Mouse (Mus musculus): ENCODE results near the gene Nfil3.

Nfil3 gene

DNA sequence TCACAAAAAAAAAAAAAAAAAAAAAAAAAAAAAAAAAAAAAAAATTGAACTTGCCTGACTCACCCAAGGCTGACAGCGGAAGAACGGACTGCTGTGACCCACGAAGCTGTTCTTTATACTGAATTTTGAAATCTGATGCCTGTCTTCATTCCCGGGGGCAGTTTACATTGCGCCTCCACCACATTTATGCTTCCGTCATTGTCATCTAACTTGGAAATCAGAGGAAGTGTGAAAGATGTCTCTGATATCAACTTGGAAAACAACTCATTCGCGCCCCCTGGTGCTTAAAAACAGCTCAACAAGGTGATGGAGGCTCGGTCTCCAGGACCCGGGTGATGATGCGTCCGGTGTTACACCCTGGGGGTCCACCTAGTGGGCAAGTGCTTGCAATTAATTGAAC lies 1.8 kb upstream of the Nfil3 start:
- DNase-seq (ENCODE audit: extremely low read depth, low read depth, low spot score): no peak

DNA sequence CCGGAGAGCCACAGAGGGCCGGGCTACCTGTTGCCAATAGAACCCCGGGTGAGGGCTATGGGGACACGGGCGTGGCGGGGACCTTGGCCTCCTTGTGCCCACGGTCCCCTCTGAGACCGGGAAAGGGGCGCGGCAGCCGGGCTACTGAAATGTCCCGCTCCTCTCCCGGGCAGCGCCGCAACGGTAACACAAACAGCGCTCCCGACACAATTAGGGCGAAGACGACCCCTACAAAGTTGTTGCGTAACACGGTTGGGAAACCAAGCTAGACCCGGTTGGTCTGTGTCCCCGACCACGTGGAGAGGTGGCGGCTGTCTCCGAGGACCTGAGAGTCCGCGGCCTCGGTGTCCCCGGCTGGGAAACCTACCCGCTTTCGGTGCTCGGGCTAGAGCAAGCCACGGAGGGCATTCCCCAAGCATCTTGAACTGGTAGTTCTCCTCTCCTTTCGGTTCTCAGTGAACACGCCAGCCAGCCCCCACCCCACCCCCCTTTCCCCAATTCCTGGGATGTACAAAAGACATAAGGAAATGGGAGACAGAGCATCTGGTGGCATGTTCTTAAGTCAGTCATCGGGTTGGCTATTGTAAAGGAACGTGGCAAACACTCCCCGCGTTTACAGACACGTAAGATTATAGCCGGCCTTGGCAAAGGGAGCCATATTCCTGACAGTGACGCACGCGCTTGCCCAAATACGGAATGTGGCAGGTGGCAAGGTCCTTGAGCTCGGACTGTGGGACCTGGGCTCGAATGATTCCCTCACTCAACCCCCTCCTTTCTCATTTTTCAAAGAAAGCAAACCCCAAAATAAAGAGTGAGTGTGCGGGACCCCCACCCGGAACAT lies 788 bp upstream of the Nfil3 start:
- DNase-seq (ENCODE audit: extremely low read depth, low read depth, low spot score): no peak

DNA sequence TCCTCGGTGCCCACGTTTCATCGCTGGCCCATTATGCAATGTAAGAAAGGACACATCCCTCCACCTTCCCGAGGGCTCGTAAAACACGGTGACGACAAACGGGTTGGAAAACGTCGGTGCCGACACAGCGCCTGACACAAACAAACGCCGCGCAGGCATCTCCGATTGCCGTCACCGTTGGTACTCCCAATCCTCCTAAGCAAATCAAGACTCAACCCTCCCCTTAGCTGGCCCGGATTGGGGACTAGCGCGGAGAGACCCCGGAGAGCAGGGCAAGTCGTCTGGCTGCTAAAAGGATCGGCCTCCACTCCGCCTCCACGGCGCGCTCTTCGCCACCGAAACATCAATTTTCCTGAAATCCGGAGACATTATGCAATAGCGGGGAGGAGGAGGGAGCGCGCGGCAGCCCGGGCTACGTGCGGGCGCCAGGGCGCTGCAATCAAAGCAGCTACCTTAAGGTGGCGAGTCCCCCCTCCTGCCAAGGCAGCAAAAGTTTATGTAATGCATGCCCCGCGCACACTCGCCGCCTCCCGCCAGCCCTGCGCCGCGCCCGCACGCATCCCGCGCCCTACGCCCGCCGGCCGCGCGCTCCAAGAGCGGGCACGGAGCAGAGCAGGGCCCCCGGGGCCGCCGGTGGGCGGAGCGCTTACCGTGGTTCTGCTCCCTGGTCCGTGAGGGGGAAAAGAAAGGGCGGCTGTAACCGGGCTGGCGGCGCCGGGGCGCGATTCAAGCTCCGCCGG lies 492 bp downstream of the Nfil3 start:
- DNase-seq (ENCODE audit: extremely low read depth, low read depth, low spot score): no peak

DNA sequence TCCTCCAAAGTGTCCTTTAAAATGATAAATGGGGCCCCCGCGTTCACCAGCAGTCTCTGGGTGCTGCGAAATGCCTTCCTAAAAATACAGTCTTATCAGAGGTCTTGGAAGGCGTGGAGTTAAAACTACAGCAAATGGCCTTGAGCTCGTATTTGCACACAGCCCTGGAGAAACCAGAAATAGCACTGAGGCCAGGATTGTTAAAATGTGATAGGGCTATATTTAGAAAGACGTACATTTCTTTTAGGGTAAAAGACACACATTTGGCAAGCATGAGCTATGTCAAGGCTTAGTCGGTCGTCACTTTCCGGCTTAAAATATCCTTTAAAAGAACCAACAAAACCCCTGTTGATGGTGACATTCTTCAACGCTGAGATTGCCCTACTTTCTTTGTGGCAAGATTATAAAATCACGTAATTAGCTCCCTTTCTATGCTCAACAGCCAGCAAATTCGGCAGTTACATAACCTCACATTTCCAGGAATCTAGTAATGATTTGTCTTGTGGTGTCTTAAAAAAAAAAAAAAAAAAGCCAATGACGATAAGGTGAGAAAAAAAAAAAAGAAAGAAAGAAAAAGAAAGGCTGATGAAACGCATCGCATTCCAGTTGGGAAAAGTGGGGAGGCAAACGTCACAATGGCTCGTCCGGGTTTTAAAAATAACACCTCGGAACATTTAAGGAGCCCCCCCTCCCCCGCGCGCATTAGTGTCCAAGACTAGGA lies 1.4 kb downstream of the Nfil3 start:
- DNase-seq (ENCODE audit: extremely low read depth, low read depth, low spot score): no peak

DNA sequence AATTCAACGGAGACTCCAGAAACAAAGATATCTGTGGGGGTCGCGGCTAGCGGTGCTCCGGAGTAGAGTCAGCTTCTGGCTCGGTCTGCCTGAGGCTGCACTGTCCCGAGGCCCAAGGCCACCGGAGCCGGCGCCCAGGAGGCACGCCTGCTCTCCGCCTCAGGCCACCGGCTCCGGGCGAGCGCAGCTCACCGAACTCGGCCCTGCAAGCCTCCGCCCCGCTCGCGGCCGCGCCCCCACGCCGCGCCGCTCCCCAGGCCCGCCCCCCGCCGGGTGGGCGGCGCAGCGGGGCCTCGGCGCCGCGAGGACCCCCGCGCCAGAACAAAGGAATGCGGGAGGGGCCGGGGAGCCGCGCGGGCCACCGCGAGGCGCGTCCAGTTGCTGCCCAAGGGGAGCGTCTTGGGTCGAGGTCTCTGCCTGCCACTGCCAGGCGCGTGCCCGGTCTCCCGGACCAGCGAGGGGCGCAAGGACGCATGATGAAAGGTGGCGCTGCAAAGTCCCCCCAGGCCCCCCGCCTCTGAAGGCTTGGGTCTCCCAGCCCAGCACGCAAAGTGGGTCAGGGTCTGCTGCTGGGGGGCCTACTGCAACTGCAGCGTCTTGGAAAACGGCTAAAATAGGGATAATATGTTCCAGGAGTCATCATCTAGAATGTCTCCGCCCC lies 2.4 kb downstream of the Nfil3 start:
- no peak for DNase-seq (ENCODE audit: extremely low read depth, low read depth, low spot score)

DNA sequence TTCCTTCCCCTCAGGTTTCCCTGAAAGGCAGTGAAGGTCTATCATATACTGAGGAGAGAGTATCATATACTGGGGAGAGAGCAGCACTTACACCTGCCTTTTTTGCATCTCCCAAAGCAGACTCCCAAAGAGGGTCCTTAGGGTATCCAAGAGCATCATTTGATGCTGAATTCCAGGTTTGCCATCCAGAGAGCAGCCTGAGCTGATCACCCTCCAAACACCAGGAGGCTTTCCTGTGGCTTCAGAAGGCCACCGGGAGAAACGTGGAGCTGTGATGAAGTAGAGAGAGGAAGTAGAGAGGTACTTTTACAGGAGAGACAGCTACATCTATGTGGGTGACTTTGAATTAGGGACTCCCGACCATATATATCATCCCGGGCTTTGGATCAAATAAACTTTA lies 3.1 kb downstream of the Nfil3 start:
- DNase-seq (ENCODE audit: extremely low read depth, low read depth, low spot score): no peak

DNA sequence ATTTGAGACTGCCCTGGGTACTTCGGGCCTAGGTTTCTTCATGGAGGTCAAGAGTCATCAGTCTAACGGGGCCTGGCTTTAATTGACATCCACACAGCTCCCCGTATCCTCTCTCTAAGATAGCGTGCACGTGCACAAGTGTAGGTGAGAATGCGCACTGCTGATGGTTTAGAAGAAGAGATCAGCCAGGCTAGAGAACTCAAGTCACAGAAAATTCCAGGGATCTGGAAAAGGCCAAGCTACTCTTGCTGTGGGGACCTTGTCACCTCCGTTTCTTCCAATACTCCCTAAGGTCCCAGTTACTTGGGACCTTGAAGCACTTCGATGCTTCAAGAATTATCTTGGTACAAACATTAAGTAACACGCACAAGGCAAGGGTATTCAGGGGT lies 3.7 kb downstream of the Nfil3 start:
- DNase-seq (ENCODE audit: extremely low read depth, low read depth, low spot score): no peak

DNA sequence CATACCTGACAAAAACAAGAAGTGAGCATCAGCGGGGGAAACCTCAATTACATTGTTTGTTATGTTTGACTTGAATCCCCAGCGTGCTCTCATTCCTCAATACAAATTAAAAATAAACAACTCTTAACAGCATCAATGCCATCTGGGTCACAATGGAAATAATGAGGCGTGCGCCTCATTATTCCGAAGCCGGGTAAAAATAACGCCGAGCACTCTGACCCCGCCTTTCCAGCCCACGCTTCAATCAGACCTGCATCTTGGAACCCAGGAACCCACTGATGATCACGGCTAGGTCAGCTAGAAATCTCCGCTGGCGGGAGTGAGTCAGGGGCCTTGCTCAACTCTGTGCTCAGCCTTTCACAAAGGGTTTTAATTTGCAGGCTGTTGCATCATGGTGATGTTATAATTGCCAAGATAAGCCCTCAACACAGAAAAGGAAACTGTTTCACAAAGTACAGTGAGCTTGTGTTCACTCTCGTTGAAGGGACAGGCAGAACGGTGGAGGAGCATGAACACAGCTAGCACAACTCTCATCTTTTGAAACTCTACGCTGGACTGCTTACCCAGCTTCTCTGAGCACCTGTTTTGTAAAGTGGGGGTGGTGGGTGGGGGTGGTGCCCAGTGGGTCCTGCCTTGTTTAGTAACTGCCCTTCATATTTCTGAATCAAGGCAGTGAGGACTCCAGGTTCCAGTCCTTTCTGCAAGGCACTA lies 4.2 kb downstream of the Nfil3 start:
- DNase-seq (ENCODE audit: extremely low read depth, low read depth, low spot score): no peak

DNA sequence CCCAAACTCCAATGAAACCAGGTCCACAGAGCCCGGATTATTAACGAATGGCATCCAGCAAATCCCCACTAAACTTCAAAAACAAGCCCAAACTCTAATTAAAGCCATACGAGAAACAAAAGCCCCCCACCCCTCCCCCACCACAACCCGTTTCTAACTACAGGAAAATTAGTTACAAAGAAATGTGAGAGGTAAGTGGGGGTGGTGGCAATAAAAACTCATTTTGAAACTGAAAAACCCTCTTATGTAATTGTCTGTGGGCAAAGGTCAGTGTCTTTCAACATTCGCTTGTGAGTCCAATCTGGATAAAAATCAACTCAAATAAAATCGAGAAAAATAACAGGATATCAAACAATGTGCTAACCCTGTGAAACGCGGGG lies 4.8 kb downstream of the Nfil3 start:
- DNase-seq (ENCODE audit: extremely low read depth, low read depth, low spot score): no peak

DNA sequence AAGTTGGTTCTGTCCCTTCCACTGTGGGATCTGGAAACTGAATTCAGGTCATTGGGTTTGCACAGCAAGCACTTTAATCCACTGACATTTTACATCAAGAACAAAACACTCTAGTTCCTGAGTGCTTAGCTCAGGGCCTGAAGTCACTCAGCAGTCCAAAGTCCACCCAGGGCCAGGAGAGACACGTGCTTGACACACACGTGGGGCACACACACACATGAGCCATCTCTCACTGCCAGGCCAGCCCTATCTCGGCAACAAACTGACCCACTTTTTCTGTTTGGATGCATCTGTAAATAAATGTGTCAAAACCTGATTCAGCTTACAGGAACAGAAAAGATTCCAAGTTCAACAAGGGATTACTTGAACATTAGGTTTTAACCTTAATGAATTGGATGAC lies 6.2 kb downstream of the Nfil3 start:
- no peak for DNase-seq (ENCODE audit: extremely low read depth, low read depth, low spot score)

DNA sequence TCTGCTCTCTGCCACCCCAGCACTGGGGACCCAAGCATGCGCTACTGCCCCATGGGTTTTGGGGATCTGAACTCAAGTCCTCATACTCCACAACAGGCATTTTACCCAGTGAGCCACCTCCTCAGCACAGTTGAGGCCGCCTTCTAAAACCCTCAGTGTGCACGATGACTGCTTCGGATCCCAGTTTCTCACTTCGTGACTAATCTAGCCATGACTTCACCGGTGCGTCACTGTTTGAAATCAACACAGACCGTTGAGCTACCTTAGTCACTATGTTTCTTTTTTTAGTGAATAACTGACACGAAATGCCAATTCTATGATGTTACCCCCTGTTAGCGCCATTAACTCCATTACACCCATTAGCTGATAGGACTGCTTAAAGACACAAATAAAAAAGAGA lies 7.4 kb downstream of the Nfil3 start:
- DNase-seq (ENCODE audit: extremely low read depth, low read depth, low spot score): no peak

DNA sequence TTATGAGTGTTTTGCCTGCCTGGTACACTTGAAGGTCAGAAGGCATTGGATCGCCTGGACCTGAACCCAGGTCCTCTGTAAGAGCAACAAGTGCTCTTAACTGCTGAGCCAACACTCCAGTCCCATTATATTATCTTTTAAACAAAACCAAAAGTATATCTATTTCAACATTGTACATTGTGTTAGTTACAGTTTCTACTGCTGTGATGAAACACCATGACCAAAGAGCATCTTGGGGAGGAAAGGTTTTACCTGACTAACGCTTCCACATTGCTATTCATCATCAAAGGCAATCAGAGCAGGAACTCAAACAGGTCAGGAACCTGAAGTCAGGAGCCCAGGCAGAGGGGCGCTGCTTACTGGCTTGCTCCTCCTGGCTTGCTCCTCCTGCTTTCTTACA lies 8.2 kb downstream of the Nfil3 start:
- no peak for DNase-seq (ENCODE audit: extremely low read depth, low read depth, low spot score)

DNA sequence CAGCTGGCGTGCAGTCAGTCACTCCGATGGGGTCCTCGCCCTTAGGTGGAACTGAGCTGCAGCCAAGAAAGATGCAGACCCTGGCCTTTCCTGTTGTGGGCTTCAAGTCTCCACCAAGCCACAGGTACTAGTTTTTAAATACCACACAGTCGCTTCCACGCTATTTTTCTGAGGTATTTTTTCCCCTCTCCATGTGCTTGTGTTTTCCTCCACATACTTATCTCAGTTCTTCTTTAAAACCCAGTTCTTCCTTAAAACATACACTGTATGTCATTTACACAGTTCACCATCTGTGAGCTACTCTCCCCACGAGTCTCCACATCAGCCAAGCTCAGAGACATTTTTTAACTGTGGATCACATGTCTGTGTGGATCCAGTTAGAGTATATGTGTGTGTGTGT lies 10.0 kb downstream of the Nfil3 start:
- no peak for DNase-seq (ENCODE audit: extremely low read depth, low read depth, low spot score)

DNA sequence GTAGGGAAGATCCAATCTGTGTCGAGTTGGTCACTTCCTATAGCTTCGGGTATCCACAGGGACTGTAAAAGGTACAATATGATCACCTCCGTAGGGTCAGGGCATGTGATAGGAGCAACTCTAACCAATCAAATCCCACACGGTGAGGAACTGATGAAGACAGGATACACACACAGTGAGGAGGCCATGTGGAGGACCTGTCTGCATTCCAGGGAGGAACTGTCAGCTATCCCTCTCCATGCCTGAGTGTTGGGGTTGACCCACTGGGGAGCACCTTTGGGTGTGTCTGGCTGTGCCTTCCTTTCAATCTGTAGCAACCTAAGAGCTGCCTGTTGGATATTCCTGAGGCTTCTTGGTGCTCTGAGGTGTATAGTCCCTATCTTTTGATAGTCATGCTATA lies 18.0 kb downstream of the Nfil3 start:
- no peak for DNase-seq (ENCODE audit: extremely low read depth, low read depth, low spot score)

DNA sequence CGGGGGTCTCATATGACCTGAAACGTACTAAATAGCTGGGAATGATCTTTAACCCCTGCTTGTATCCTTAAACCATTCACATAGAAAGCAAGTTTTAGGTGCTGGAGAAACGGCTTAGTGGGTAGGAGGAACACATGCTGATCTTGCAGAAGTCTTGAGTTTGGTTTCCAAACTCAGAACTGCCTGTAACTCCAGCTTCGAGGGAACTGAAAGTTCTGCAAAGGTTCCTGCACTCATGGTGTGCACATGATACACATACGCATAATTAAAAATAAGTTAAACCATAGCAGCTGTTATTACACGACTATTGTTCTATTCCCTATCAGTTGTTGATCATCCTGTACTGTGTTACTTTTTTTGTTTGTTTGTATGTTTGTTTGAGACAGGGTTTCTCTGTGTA lies 18.5 kb downstream of the Nfil3 start:
- no peak for DNase-seq (ENCODE audit: extremely low read depth, low read depth, low spot score)

DNA sequence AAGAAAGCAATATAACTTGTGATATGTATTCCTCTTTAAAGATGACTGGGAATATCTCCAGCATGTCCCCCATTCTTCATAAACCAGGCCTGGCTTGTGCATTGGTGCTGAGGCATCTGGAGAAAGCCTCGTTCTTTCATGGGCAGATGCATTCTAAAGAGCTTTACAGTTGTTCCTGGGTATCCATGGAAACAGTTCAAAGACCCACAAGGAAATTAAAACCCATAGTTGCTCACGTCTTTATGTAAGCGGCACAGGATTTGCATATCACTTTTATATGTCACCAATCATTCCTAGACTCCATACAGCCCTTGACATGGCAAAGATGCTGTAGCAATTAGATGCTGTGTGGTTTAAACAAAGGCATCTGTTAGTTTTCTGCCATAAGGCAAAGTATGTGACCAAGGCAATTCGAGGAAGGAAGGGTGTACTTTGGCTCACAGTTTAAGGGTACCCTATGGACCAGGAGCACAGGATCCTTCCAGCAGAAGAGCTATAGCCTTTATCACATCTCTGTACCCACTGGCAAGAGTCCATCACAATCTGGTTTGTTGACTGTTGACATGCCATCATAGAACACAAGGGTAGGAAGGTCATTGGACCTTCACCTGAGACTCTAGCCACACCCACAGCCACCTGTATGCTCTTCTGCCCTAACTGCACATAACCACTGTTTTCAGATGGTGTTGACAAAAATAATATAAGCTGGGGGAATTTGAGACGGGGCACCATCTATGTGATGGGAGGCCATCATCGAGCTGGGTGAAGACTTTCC lies 26.9 kb downstream of the Nfil3 start:
- DNase-seq (ENCODE audit: extremely low read depth, low read depth, low spot score): no peak

DNA sequence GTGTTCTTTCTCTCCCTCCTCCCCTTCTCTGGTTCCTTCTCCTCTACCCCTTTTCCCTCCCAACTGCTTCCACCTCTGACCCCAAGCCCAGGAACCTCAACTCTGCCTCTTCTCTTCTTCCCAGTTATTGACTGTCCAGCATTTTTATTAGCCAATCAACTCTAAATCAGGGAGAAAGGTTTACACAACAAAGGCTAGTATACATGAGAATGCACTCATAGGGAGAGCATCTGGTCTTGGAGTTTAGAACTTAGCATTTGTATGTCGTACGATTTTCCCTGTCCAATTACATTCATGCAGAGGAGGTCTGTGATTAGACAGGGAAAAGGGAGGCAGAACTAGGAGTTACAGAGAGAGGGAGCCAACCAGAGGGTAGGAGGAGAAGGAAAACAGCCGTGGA lies 31.7 kb downstream of the Nfil3 start:
- no peak for DNase-seq (ENCODE audit: extremely low read depth, low read depth, low spot score)

DNA sequence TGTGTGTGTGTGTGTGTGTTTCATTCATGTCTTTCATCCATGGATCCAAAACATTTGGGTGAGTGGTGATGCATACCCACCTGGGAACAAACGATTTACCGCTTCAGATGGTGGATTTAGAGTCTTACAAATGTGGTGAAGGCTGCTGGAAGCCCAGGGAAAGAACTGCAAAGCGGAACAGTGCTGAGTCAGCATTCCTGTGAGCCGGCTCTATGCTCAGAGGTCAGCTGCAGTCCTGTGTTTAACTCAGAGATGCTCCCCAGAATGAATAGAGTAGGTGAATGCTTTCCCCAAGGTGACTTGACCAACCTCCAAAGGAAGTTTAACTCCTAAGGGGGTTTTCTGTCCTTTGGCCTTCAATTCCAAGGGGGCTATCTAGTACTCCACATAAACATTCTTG lies 33.3 kb downstream of the Nfil3 start:
- DNase-seq (ENCODE audit: extremely low read depth, low read depth, low spot score): no peak

DNA sequence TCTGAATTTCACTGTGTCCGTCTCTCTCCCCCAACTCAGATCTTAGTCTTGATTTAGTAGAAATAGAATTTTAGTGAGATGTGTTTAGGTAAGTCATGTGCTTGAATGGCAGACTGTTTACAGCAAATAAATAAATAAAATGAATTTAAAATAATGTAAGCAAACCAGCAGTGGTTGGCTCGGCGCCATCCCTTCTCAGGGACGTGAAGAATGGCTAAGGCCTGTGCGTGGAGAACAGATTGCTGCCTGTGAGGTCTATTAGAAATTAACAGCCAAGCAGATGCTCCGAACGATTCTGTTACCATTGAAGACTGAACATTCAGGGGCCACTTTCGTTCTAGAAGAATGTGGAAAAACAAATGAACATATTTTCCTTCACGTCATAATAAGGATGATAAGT lies 35.1 kb downstream of the Nfil3 start:
- no peak for DNase-seq (ENCODE audit: extremely low read depth, low read depth, low spot score)

DNA sequence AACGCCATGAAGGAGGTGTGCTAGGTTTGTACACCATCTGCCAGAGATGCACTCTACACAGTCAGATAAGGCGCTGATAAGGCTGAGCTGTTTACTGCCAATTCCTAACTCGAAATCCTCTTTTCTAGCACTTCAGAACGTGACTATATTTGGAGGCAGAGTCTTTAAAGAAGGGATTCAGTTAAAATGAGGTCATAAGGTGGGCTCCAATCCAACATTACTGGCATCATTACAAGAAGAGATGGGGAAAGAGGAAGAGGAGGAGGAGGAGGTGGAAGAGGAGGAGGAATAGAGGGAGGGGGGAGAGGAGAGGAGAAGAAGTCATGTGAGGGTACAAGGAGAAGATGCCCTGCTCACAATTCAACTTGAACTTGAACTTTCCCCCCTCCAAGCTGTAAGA lies 36.8 kb downstream of the Nfil3 start:
- DNase-seq (ENCODE audit: extremely low read depth, low read depth, low spot score): no peak
